Mouse (Mus musculus) heart, embryonic 13.5 days (tissue): ENCODE results near the gene Kdm3a. TPM values are rescaled to one million over a fixed set of nuclear protein-coding genes. Genes with fewer than 3 reads are reported as not detected.

ENCODE experiments used
- ATAC-seq: fragments of 200-750 bp; cut with Nextera tagmentation; 2 replicates; pipeline ENCODE4 v1.8.0; 2017; ENCODE audit warnings: moderate TSS enrichment; ENCODE audit not compliant: insufficient number of reproducible peaks, low FRiP score, low TSS enrichment; ENCODE audit errors: extremely low read depth
- H3K27ac ChIP-seq: fragments of 300-500 bp; sonication (generic); replicated peaks from 2 replicates; pipeline ENCODE4 v1.5.1; 2015; ENCODE audit warnings: moderate library complexity, mild to moderate bottlenecking, inconsistent platforms
- H3K27me3 ChIP-seq: fragments of 300-500 bp; sonication (generic); replicated peaks from 2 replicates; pipeline ENCODE4 v1.6.1; 2015; ENCODE audit warnings: mild to moderate bottlenecking, inconsistent platforms
- H3K36me3 ChIP-seq: fragments of 300-500 bp; sonication (generic); 2 replicates; pipeline ENCODE4 v1.6.1; 2015; ENCODE audit warnings: mild to moderate bottlenecking, inconsistent platforms
- H3K4me1 ChIP-seq: fragments of 300-500 bp; sonication (generic); 2 replicates; pipeline ENCODE4 v1.6.1; 2015; ENCODE audit warnings: inconsistent platforms
- H3K4me2 ChIP-seq: fragments of 300-500 bp; sonication (generic); 2 replicates; pipeline ENCODE4 v1.6.1; 2015; ENCODE audit warnings: inconsistent platforms, mild to moderate bottlenecking, moderate library complexity
- H3K4me3 ChIP-seq: fragments of 300-500 bp; sonication (generic); 2 replicates; pipeline ENCODE4 v1.5.1; 2015; ENCODE audit warnings: moderate library complexity, mild to moderate bottlenecking, inconsistent platforms
- H3K9ac ChIP-seq: fragments of 300-500 bp; sonication (generic); 2 replicates; pipeline ENCODE4 v1.6.1; 2015; ENCODE audit warnings: inconsistent platforms, mild to moderate bottlenecking, moderate library complexity
- H3K9me3 ChIP-seq: fragments of 300-500 bp; sonication (generic); 2 replicates; pipeline ENCODE4 v1.6.1; 2016; ENCODE audit warnings: inconsistent platforms
- WGBS: fragments of 180-500 bp; shearing (Covaris S2); methylation state at CpG from one replicate; pipeline ENCODE4 v1.1.7; 2015; ENCODE audit warnings: mixed read lengths; 5-methylcytosine and 5-hydroxymethylcytosine counted together
- polyA plus RNA-seq: library from polyadenylated mRNA; unstranded; fragments of >200 nt; fragmentation: Nextera tagmentation; extraction: Ambion mirVana; gene quantifications from 2 replicates; pipeline ENCODE4 v1.2.1, GENCODE M21; 2015

The Kdm3a gene
- polyA plus RNA-seq, 1 experiment from 2014 or later: 27.0 TPM

GRCm38 (mm10) chr6:71625984-71626383 is 6.8 kb downstream of the Kdm3a start:
- WGBS: 90% methylated on average over 2 of the region's 2 CpGs
- no peak overlapping the region for H3K27ac ChIP-seq
- peaks cover 90% of the 10 kb centered on the region for H3K36me3 ChIP-seq
- H3K27me3 ChIP-seq: no peaks in the 10 kb centered on the region
- no peak overlapping the region for H3K9ac ChIP-seq
- no peak overlapping the region for H3K4me3 ChIP-seq
- H3K9me3 ChIP-seq: no peaks in the 10 kb centered on the region
- H3K4me1 ChIP-seq: peaks cover 34% of the 10 kb centered on the region
- H3K4me2 ChIP-seq: no peak overlapping the region
- no peak for ATAC-seq

DNA sequence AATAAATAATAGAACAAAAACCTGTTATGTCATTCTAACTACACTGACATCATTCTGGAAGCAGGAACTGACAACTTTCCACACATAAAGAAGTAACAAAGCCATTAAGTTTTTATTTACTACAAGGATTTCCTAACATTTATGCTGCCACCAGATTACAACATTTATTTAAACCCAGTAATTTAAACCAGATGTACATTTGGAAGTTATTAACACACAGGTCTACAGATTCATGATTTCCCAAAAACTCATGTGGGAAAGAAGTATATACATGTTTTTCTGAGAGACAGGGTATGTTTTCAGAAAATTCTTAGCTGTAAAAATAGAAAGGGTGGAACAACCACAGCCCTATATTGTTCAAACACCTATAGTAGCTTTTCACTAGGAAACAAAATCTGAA is 8.1 kb downstream of the Kdm3a start:
- H3K9ac ChIP-seq: no peak overlapping the region
- H3K36me3 ChIP-seq: peaks cover 89% of the 10 kb centered on the region
- H3K9me3 ChIP-seq: no peaks in the 10 kb centered on the region
- H3K4me1 ChIP-seq: peaks cover 21% of the 10 kb centered on the region
- no peak overlapping the region for H3K4me2 ChIP-seq
- H3K27ac ChIP-seq: no peak overlapping the region
- H3K4me3 ChIP-seq: no peak overlapping the region
- no peaks in the 10 kb centered on the region for H3K27me3 ChIP-seq
- no peak for ATAC-seq

- no peak for ATAC-seq
- no peaks in the 10 kb centered on the region for H3K9me3 ChIP-seq
- no peak overlapping the region for H3K4me2 ChIP-seq
- no peaks in the 10 kb centered on the region for H3K27me3 ChIP-seq
- no peak overlapping the region for H3K27ac ChIP-seq
- peaks cover 18% of the 10 kb centered on the region for H3K4me1 ChIP-seq
- no peak overlapping the region for H3K9ac ChIP-seq
- WGBS: 88% methylated on average over 5 of the region's 5 CpGs
- peaks cover 95% of the 10 kb centered on the region for H3K36me3 ChIP-seq
- H3K4me3 ChIP-seq: no peak overlapping the region
These were observed 10.8 kb downstream of the Kdm3a start for GRCm38 (mm10) chr6:71621981-71622380.

DNA sequence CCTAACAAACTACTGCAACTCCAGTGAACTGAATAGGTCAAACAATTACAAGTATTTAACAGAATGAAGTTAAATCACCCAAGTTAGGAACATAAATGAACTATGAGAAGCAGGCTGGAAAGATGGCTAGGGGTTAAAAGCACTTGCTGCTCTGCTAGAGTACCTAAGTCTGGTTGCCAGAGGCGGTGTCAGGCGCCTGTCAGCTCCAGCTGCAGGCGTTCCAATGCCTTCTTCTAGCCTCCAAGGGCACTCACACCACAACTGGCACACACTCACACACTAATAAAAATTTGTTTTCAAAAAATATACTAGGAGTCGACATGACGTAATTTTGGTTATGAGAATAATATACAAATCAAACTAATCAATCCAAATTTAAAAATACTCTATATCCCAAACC is 11.2 kb downstream of the Kdm3a start:
- Histone ChIP-seq H3K27me3 (no peaks in the 10 kb centered on the region), H3K4me2 (no peak overlapping the region), H3K36me3 (peaks cover 95% of the 10 kb centered on the region), H3K9ac (no peak overlapping the region), H3K27ac (no peak overlapping the region), H3K4me1 (peaks cover 18% of the 10 kb centered on the region), H3K4me3 (no peak overlapping the region), H3K9me3 (no peaks in the 10 kb centered on the region)
- no peak for ATAC-seq
- 62% methylated on average over 5 of the region's 5 CpGs for WGBS

DNA sequence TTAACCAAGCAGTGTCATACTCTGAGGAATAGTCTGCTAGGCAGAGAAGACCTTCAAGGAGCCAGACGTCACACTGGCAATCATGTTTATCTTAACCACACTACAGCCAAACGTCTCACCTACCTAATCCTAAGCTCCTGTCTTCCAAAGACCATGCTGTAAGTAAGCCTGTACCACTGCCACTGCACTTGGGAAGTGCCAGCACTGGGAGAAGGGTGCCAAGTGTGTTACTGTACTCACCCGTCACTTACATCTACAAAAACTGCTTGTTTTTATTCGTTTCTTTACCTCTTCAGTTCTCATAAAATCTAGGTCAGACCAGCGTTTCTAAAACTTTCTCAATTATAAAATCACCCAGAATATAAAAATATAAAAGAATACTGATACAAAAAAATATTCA is 15.8 kb downstream of the Kdm3a start:
- ATAC-seq: no peak
- no peaks in the 10 kb centered on the region for H3K9me3 ChIP-seq

DNA sequence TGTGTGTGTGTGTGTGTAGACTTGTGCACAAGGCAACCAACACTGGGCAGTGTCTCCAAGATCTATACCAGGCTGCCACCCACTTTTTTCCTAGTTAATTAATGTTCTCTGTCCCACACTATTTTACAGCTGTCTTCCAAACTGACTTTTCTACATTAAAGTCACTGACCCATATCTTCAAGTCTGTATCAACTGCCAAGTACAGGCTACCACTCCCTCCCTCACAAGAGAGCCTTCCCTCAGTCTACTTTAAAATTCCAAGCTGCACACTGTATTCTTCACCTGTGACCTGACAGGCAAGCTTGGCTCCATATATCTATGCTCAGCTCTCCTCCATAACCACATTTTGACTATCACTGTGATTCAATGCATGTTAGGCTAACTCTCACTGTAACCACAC is 19.6 kb downstream of the Kdm3a start:
- Histone ChIP-seq H3K4me1 (peaks cover 5% of the 10 kb centered on the region; the same call in 1 of the 2 replicates), H3K4me3 (no peak overlapping the region), H3K27ac (no peak overlapping the region), H3K36me3 (peaks cover 89% of the 10 kb centered on the region), H3K27me3 (no peaks in the 10 kb centered on the region), H3K9ac (no peak overlapping the region), H3K4me2 (no peak overlapping the region), H3K9me3 (no peaks in the 10 kb centered on the region)
- no peak for ATAC-seq

More for the DNA sequence above, 15.8 kb downstream of the Kdm3a start:
- H3K36me3 ChIP-seq: peaks cover 89% of the 10 kb centered on the region
- no peak overlapping the region for H3K9ac ChIP-seq
- no peak overlapping the region for H3K4me3 ChIP-seq
- H3K27me3 ChIP-seq: no peaks in the 10 kb centered on the region
- H3K27ac ChIP-seq: no peak overlapping the region
- peaks cover 15% of the 10 kb centered on the region for H3K4me1 ChIP-seq
- 70% methylated on average over 5 of the region's 5 CpGs for WGBS
- H3K4me2 ChIP-seq: no peak overlapping the region

DNA sequence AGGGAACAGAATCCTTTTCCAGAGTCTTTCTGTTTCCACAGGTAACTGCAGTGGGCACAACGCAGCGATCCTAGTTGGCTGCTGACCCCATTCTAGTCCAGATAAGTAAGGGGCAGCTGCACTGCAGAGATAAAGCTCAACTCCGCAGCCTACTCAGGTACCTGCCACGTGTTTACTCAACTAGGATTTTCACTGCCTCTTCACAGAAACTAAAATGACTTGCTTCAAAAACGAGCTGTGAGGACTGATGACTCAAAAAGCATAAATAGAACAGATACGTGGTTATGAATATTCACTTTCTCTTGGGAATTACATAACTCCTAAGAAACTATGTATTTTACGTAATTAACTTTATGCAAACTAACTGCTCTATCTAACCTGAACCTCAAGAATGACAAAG is 22.8 kb downstream of the Kdm3a start:
- no peaks in the 10 kb centered on the region for H3K9me3 ChIP-seq
- no peaks in the 10 kb centered on the region for H3K4me1 ChIP-seq
- peaks cover 84% of the 10 kb centered on the region for H3K36me3 ChIP-seq
- no peak overlapping the region for H3K4me3 ChIP-seq
- H3K4me2 ChIP-seq: no peak overlapping the region; the same call in 1 of the 2 replicates
- H3K27me3 ChIP-seq: no peaks in the 10 kb centered on the region
- no peak overlapping the region for H3K9ac ChIP-seq
- WGBS: 65% methylated on average over 7 of the region's 7 CpGs
- 0 out of 2 replicates have a peak overlapping the region, but pooled peaks have one; percentile 22 for H3K27ac ChIP-seq
- ATAC-seq: 0 out of 2 replicates have a peak, but pooled peaks have one; percentile 51

- Histone ChIP-seq H3K36me3 (peaks cover 87% of the 10 kb centered on the region), H3K27me3 (no peaks in the 10 kb centered on the region), H3K4me3 (no peak overlapping the region), H3K4me1 (no peaks in the 10 kb centered on the region), H3K4me2 (no peak overlapping the region), H3K9me3 (no peaks in the 10 kb centered on the region), H3K27ac (no peak overlapping the region), H3K9ac (no peak overlapping the region)
- ATAC-seq: no peak
These were observed 23.8 kb downstream of the Kdm3a start for GRCm38 (mm10) chr6:71608994-71609393.

DNA sequence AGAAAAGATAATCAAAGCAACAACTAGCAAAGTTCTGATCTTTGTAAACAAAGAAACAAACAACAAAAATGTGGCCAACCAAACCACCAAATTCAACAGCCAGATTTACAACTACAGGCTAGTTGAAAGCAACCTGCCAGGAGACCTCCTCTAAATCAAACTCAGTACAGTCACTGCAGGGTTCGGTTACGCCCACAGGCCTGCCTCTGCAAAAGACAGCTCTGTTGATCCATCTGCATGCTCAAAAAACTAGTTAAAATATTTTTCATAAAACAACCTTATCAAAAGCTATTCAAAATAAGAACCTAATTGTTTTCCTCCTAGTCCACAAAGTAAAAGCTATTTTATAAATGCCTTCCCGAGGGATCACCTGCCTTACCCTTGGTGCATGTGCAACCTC is 25.0 kb downstream of the Kdm3a start:
- H3K4me2 ChIP-seq: no peak overlapping the region
- H3K9ac ChIP-seq: no peak overlapping the region
- peaks cover 88% of the 10 kb centered on the region for H3K36me3 ChIP-seq
- H3K9me3 ChIP-seq: no peaks in the 10 kb centered on the region
- 91% methylated on average over 3 of the region's 3 CpGs for WGBS
- no peak for ATAC-seq
- H3K4me1 ChIP-seq: no peaks in the 10 kb centered on the region
- no peak overlapping the region for H3K27ac ChIP-seq
- H3K4me3 ChIP-seq: no peak overlapping the region
- H3K27me3 ChIP-seq: no peaks in the 10 kb centered on the region

DNA sequence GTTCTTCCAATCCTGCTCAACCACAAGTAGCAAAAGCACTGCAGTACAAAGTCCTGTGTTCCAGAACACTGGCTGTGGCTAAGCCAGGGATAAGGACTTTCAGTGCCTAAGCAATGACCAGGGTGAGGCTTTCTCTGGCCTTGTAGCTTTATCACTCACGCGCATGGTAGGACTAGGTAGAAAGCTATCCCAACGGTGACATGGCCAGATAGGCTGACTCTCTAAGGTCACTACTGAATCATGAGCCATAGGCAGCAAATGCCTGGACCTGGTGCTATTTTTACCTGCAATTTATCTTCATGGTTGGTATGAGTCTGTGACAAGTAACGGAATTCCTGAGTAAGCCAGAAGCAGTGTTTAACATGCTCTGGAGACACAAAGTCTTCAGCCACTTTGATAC is 42.6 kb downstream of the Kdm3a start:
- ATAC-seq: no peak; the same call in 1 of the 2 replicates
- H3K27me3 ChIP-seq: no peaks in the 10 kb centered on the region
- no peak overlapping the region for H3K9ac ChIP-seq
- H3K36me3 ChIP-seq: peaks cover 94% of the 10 kb centered on the region
- H3K9me3 ChIP-seq: no peaks in the 10 kb centered on the region
- H3K4me1 ChIP-seq: peaks cover 16% of the 10 kb centered on the region
- peak overlapping the region; percentile 81 for H3K27ac ChIP-seq
- 40% methylated on average over 4 of the region's 4 CpGs for WGBS
- no peak overlapping the region for H3K4me3 ChIP-seq
- no peak overlapping the region for H3K4me2 ChIP-seq

DNA sequence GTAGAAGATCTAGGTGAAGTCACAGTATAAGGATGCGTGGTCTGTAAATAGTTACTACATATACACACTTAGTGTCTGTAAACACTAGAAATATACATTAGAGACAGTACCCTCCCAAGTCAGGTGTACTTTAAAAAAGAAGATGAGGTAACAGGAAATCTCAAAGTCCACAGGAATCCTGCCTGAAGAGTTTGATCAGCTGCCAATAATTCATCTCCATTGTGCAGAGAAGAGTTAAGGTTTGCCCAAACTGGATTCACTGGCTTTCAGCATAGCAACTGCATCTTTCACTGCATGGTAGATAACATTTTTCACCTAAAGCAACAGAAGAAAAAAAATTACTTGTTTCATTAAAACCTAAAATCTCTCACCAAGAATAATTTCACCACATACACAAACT is 43.4 kb downstream of the Kdm3a start:
- 96% methylated on average over 1 of the region's 1 CpGs for WGBS
- ATAC-seq: no peak
- Histone ChIP-seq H3K27me3 (no peaks in the 10 kb centered on the region), H3K27ac (peak overlapping the region; percentile 81; the same call in 1 of the 2 replicates), H3K36me3 (peaks cover 86% of the 10 kb centered on the region), H3K4me2 (no peak overlapping the region), H3K4me1 (peaks cover 16% of the 10 kb centered on the region), H3K9me3 (no peaks in the 10 kb centered on the region), H3K4me3 (no peak overlapping the region), H3K9ac (no peak overlapping the region)

DNA sequence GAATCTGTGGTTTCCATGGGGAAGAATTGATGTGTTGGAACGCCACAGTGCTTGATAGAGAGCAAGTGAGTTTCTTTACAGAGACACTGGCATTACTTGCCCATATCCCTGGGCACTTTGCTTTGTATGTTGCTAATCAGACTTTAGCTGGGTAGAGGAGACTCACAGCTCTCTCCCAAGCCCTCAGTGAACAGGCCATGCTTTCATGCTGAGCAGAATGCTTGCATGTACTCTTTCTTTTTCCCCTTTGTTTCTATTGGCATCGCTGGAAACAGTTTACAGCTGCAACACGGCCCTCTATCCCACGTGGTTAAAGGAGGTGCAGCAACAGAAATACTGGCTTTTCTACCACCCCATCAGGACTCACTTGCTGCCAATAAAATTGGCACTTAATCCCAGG is 49.6 kb downstream of the Kdm3a start:
- 87% methylated on average over 4 of the region's 4 CpGs for WGBS
- Histone ChIP-seq H3K4me3 (no peak overlapping the region), H3K4me2 (no peak overlapping the region), H3K4me1 (no peaks in the 10 kb centered on the region), H3K27ac (no peak overlapping the region), H3K36me3 (peaks cover 66% of the 10 kb centered on the region), H3K27me3 (no peaks in the 10 kb centered on the region), H3K9ac (no peak overlapping the region), H3K9me3 (no peaks in the 10 kb centered on the region)
- ATAC-seq: no peak
